Mouse (Mus musculus) ES-Bruce4 (cell line): ENCODE measurements around the gene Lin37.

Experiments
- CTCF ChIP-seq: IDR thresholded peaks from one replicate; pipeline ENCODE4 v1.8.1; 2011; ENCODE audit warnings: low read depth, low read length
- POLR2A ChIP-seq: IDR thresholded peaks from one replicate; pipeline ENCODE4 v1.8.1; 2011; ENCODE audit warnings: low read length; ENCODE audit not compliant: insufficient read depth

DNA sequence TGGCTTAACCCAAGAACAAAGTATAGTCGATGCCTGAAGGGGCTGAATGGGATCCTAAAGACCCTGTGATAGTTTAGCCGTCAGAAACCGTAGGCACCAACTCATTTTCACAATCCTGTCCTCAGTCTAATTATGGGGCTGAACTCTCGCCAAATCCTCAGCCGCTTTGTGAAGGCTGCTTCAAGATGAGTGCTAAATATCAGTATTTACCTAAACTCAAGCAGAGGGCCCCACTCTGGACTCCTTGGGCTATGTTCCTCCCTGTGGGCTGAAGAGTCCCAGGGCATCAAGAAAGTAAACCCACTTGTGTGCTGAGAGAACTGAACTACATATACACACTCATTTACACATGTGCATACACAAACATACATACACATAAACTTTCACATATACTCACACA is 37.2 kb upstream of the Lin37 start:
- TF ChIP-seq POLR2A (no peak), CTCF (no peak)
